Mouse (Mus musculus) layer of hippocampus, adult 9-10 months (tissue): ENCODE results near the gene Qpct.
A peak's percentile ranks its signal among the peaks of the same experiment; 100 is the strongest.

Source experiments
- DNase-seq: peaks from one replicate; pipeline ENCODE4 v3.0.0; 2022; ENCODE audit warnings: low spot score

Gene Qpct

GRCm38 (mm10) chr17:79051606-79052005, at the start of gene Qpct:
TSS of gene Qpct (plus strand) at chr17:79051906.
- DNase-seq: no peak

DNA sequence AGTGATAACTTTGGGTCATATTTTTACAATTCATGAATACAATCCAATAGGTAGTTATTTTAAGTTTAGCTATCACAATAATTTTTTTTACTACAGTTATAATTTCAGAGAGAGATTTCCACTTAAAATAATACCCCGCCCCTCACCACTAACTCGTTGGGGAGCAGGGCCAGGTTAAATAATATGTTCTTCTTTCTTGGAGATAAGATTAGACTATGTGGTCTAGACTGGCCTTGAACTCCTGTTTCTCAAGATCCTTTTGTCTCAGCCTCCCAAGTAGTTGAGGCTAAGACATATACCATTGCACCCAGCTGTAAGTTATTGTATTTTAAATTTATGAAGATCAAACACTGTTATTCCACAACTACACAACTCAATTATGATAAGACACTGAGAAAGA, 38.1 kb upstream of the Qpct start:
- no peak for DNase-seq

GRCm38 (mm10) chr17:79014911-79015685, 36.6 kb upstream of the Qpct start:
- no peak for DNase-seq

GRCm38 (mm10) chr17:79015831-79016230, 35.9 kb upstream of the Qpct start:
- DNase-seq: no peak

GRCm38 (mm10) chr17:79018422-79018821, 33.3 kb upstream of the Qpct start:
- no peak for DNase-seq

- DNase-seq: no peak
These were observed 31.9 kb upstream of the Qpct start for GRCm38 (mm10) chr17:79019726-79020207.

DNA sequence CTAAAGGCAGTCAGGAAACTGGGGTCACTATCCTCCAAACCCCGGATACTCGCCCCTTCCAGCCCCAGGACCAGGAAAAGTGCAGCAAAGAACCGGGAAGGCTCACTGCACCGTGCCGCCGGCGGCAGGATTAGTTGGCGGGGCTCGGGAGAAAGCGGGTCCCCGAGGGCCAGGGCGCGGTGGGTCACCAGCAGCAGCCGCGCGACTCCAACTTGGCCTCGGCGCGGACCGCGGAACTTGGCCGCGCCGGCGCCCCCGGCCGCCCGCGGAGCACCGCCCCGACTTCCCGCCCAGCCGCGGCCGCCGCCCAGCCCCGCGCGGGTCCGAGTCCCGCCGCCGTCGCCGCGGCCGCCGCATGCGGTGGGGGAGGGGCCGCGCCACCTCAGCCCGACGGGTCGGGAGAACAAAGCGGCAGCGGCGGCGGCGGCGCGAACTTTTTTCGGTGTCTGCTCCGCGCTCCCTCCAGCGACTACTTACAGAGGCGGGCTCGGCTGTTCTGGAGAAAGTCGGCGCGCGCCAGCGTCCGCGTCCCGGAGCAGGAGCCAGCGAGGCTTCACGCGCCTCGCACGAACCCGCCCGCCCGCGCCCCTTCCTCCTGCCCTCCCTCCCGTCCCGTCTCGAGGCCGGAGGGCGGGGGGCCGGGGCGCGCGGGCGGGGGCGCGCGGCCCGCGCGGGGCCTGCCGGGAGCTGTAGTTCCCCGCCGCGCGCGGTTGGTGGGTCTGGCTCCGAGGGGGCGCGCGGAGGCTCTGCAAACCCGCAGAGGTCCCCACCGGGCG, 31.3 kb upstream of the Qpct start, which contains the start of gene Prkd3:
Gene Prkd3 (minus strand): TSS at position 609 of the 776 bp plus-strand sequence.
- no peak for DNase-seq

DNA sequence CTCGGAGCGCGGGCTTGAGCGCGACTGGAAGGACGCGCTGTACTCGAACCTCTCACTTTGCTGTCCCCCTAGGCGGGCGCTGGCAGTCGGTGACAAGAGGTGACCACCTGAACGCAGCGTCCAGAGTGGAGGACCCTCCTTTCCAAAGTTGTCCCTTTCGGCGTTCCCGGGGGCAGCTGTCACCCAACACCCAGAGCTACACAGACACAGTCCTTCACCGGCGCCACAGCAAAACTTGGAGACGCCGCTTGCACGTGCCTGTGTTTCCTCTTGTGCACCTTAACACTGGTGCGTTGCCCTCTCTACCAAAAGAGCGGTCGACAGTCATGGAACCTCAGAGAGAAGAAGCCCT, 30.7 kb upstream of the Qpct start:
- no peak for DNase-seq

DNA sequence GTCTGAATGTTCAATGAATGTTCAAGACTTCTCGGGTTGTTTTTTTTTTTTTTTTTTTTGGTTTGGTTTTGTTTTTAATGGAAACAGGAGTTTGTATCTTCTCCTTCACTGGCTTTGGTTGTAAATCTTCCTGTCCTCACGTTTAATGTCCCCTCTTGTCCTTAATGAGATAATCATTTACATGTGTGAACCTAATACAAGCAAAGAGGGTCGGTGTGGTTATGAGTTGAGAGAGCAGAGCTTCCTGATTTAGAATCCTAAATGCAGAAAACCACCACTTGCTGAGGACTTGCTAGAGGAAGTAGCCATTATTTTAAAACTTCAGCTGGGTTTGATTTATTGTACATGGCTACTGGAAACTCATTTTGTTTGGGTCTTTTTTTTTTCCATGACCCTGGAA, 29.0 kb upstream of the Qpct start:
- DNase-seq: no peak

DNA sequence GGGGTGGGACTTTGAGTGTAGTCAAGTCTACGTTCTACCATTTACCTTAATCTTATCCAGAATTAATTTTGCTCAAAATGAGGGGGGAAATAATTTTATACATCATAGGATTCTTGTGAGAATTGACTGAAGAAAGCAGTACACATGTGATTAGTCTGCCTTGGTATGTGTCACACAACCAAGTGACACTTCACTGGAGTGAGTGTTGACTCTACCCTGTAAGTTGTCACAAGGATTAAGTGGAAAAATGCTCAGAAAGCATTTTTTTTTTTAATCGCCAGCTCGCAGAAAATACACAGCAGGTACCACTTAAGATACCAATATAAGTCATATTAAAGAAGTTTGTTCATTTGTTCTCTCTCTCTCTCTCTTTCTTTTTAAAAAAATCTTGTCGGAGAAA, 27.2 kb upstream of the Qpct start:
- DNase-seq: no peak

GRCm38 (mm10) chr17:79029226-79029625, 22.5 kb upstream of the Qpct start:
- DNase-seq: no peak

DNA sequence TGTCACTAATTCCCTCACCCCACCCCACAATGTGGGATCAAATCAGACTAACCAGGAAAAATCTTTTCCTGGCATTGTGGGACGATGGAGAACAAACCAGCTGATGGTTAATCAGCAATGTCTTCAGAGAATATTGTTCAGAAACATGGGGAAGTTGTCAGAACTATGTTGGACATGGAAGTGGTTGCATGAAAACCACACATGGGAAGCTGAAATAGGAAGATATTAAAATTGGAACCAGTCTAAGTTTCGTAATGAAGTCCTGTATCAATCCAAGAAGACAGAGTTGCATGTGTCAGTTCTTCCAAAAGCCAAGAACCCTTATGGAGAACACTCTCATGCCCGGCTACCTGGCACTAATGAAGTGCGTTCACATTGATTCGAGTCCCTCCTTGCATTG, 20.1 kb upstream of the Qpct start:
- DNase-seq: no peak

GRCm38 (mm10) chr17:79032782-79033181, 18.9 kb upstream of the Qpct start:
- no peak for DNase-seq

DNA sequence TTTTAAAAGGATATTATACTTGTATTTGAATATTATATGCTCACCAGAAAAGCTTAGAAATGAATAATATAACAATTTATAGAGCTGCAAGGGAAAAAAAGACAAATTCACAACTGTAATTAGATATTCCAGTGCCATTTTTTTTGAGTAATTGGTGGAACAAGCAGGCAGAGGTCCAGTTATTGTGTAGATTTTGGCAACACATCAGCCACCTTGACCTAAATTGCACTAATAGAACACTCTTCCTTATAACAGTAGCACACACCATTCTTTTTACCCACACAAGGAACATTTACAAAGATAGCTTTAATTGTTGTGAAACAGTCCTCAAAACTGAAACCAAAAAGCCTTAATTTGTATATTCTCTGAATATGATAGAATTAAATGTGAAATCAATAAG, 12.0 kb upstream of the Qpct start:
- no peak for DNase-seq

DNA sequence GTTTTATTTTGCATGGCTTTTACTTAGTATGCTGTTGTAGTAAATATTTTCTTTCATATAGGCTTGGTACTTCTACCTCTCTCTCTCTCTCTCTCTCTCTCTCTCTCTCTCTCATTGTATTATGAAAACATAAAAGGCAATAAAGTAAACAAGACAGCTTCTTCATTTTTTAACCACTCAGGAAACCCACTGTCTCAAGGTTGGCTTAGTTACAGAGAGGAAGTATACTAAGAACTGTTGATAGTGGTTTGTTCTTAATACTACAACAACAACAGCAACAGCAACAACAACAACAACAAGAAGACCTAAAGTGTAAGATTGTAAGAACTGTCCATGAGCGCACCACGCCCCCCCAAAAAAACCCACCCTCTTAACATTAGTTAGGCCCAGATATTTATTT, 8.0 kb upstream of the Qpct start:
- DNase-seq: no peak

DNA sequence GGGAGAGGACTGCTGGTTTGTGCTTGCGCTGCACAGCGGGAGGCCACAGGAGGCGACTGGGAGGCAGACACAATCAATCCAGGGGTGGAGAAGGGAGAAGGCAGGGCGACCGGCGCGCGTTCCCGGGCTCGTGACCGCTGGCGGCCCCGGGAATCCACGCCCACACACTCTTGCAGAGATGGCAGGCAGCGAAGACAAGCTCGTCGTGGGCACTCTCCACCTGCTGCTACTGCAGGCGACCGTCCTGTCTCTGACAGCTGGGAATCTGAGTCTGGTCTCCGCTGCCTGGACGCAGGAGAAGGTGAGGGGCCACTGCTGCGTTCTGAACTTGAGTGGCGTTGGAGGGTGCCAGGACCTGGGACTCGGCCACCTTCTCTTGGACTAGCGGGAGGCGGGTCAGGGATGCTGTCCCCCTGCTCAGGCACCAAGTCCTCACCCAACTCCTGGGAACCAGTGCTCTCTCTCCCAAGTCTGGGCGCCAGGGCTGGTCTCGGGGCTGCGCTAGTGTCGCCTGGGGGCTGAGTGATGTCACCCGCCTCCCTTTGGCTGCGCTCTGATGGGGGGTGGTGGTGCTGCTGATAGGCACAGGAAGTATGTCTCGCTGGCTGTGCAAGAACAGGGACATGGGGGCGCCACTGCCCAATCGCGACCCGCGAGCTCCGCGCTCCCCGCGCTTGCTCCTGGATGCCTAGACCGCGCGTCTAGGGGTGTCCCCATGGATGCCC, 544 bp downstream of the Qpct start:
- DNase-seq: no peak

DNA sequence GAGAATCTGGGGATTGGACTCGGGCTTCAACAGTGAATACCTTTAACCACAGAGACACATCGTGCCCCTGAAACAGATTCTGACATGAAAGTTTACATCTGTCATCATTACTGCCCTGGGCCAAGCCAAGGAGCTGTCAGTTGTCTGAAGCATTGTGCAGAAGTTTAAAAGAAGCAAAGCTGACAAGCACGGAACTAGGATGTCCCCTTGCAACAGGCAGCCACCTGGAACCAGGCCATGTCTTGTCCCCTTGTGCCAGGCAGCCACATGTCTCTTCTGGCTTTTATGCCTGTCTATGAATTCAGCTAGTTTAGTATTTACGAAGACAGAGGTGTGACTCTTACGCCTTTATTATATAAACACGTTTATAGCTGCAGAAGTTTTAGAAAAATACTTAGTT, 6.6 kb downstream of the Qpct start:
- no peak for DNase-seq

GRCm38 (mm10) chr17:79060221-79060620, 8.5 kb downstream of the Qpct start:
- no peak for DNase-seq

DNA sequence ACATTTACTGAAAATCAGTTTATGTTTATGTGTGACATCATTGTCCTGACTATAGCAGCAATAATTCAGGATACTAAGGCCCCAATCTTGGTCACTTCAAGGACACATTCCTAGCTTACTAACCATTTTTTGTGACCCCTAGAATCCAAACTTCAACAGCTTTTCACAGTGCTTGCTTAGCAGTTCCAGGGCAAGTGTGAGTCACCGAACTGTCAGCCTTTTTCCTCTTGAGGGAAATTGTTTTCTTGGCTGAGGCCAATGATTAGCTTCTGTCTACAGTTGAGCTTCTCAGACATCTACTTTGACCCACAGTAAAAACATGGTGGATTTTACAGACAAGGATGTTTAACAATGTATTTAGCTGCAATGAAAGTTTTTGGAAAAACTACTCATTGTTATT, 12.5 kb downstream of the Qpct start:
- no peak for DNase-seq

DNA sequence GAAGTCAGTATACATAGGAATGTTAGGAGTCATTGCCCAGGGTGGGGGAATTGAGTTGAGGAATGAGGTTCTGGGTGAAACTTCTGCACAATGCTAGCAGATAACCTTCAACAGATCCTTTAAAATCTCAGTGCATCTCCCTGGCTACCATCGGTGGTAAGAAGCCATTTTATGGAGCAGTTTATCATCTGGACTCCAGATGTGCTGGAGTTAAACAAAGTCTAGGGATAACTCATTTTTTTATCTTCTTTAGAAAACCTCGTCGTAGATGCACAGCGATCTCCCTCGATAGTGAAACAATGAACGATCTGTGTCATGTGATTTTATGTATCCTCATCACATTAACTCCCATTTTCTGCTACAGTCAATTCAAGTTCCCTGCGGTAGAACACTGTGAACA, 16.9 kb downstream of the Qpct start:
- DNase-seq: no peak

GRCm38 (mm10) chr17:79069019-79069418, 17.3 kb downstream of the Qpct start:
- no peak for DNase-seq

GRCm38 (mm10) chr17:79069766-79070480, 18.2 kb downstream of the Qpct start:
- DNase-seq: peak; percentile 32
